Mouse (Mus musculus) ZHBTc4 (cell line): Measurements from ENCODE around the gene Ift74.

Experiments used
- DNase-seq: peaks from one replicate; pipeline ENCODE4 v3.0.0-alpha.2; 2011; ENCODE audit warnings: low read depth, low spot score

Gene Ift74

GRCm38 (mm10) chr4:94692175-94692574 lies 77.9 kb downstream of the Ift74 start:
- DNase-seq = no peak

GRCm38 (mm10) chr4:94696368-94696767 lies 82.1 kb downstream of the Ift74 start:
- no peak for DNase-seq

GRCm38 (mm10) chr4:94711002-94711401 lies 96.7 kb downstream of the Ift74 start:
- no peak for DNase-seq

- DNase-seq = no peak
These were observed 97.1 kb downstream of the Ift74 start for GRCm38 (mm10) chr4:94711426-94711825.

GRCm38 (mm10) chr4:94713741-94714140 lies 99.5 kb downstream of the Ift74 start:
- no peak for DNase-seq

- no peak for DNase-seq
These were observed 100.9 kb downstream of the Ift74 start for GRCm38 (mm10) chr4:94715166-94715565.

- DNase-seq = no peak
These were observed 111.5 kb downstream of the Ift74 start for GRCm38 (mm10) chr4:94725799-94726198.

- DNase-seq = no peak
These were observed 118.4 kb downstream of the Ift74 start for GRCm38 (mm10) chr4:94732721-94733120.

GRCm38 (mm10) chr4:94737326-94738295 lies 123.3 kb downstream of the Ift74 start:
- no peak for DNase-seq

GRCm38 (mm10) chr4:94738838-94739731 lies 124.8 kb downstream of the Ift74 start, which contains the start of gene Tek:
TSS of gene Tek (plus strand) at chr4:94739289.
- peak; percentile 36 for DNase-seq

- DNase-seq = no peak
These were observed 127.5 kb downstream of the Ift74 start for GRCm38 (mm10) chr4:94741824-94742223.
